Mouse (Mus musculus) large intestine, adult 2 months (tissue): ENCODE data around the gene Hist1h2ad. TPM values are rescaled to one million over a fixed set of nuclear protein-coding genes. Genes with fewer than 3 reads are reported as not detected.
"Not testable (repeated sequence)": the region's sequence is repeated elsewhere in the genome, so short reads cannot be mapped to it uniquely, and the experiment has no call there.

ENCODE experiments used
- DNase-seq: peaks from one replicate; pipeline ENCODE4 v3.0.0-alpha.2; 2012; ENCODE audit warnings: low read depth, low spot score
- WGBS: fragments of 180-500 bp; shearing (Covaris S2); methylation state at CpG from one replicate; pipeline ENCODE4 v1.1.7; 2018; 5-methylcytosine and 5-hydroxymethylcytosine counted together
- polyA plus RNA-seq: library from polyadenylated mRNA; depleted of rRNA; stranded (reverse); fragments of >200 nt; gene quantifications from 2 replicates; pipeline ENCODE4 v1.2.3, GENCODE M21; 2012; rRNA removed

Hist1h2ad gene
- polyA plus RNA-seq, result 3.6 and 7.5 TPM in 2 replicates

- WGBS, result under 1% methylated on average over 42 of the region's 42 CpGs
- DNase-seq, result peak; percentile 92
Measured at GRCm38 (mm10) chr13:23573898-23574524, at the start of gene Hist1h2ad, which contains the start of gene Hist1h2bf. Gene Hist1h2ad (plus strand): TSS chr13:23574381. Gene Hist1h2bf (minus strand): TSS chr13:23574196.

GRCm38 (mm10) chr13:23524654-23525053 lies 49.5 kb upstream of the Hist1h2ad start:
- 14% methylated on average over 5 of the region's 5 CpGs for WGBS
- no peak for DNase-seq

- DNase-seq, result no peak
- WGBS, result 8% methylated on average over 10 of the region's 10 CpGs
Measured at GRCm38 (mm10) chr13:23525901-23526300, 48.3 kb upstream of the Hist1h2ad start.

GRCm38 (mm10) chr13:23526312-23526711 lies 47.9 kb upstream of the Hist1h2ad start:
- DNase-seq, result peak; percentile 70
- WGBS, result under 1% methylated on average over 17 of the region's 17 CpGs

- 85% methylated on average over 5 of the region's 5 CpGs for WGBS
Measured at GRCm38 (mm10) chr13:23529005-23529404, 45.2 kb upstream of the Hist1h2ad start.

GRCm38 (mm10) chr13:23529480-23530165 lies 44.6 kb upstream of the Hist1h2ad start:
- no peak for DNase-seq
- WGBS, result 22% methylated on average over 2 of the region's 2 CpGs

More at GRCm38 (mm10) chr13:23529005-23529404, 45.2 kb upstream of the Hist1h2ad start:
- no peak for DNase-seq

GRCm38 (mm10) chr13:23530181-23530900 lies 43.8 kb upstream of the Hist1h2ad start:
- WGBS, result under 1% methylated on average over 20 of the region's 20 CpGs
- DNase-seq, result no peak

DNA sequence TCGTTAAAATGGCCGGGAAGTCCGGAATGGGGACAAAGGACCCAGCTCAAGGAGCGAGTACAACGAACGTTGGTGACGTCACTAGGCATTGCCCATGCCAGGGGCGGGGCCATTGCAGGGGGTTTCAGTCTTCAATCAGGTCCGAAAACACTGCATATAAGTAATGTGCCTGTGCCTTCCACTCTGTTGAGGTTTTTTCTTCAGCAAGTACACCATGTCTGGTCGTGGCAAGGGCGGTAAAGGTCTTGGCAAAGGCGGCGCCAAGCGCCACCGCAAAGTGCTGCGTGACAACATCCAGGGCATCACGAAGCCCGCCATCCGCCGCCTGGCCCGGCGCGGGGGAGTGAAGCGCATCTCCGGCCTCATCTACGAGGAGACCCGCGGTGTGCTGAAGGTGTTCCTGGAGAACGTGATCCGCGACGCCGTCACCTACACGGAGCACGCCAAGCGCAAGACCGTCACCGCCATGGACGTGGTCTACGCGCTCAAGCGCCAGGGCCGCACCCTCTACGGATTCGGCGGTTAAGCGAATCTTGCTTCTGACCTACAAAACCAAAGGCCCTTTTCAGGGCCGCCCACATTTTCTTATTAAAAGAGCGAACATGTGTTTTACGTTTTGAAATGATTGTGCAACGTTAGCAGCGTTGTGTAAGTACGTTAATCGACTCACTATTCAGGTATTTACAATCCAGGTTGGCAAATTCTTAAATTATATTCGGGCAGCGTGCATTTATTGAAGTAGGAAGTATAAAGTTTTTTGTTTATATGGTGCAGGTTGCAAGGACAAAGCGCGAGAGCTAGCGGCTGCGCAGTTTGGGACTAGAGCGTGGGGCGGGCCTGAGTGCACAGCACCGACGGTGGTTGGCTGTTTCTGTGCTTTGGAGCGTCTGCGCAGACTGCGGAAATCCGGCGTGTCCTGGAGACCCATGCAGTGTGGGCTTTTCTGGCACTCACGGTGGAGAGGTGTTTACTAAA lies 43.0 kb upstream of the Hist1h2ad start, which contains the start of gene Hist1h4h:
TSS of gene Hist1h4h (plus strand) at position 150 of the 975 bp plus-strand sequence.
- DNase-seq, result no peak
- under 1% methylated on average over 59 of the region's 70 CpGs for WGBS

DNA sequence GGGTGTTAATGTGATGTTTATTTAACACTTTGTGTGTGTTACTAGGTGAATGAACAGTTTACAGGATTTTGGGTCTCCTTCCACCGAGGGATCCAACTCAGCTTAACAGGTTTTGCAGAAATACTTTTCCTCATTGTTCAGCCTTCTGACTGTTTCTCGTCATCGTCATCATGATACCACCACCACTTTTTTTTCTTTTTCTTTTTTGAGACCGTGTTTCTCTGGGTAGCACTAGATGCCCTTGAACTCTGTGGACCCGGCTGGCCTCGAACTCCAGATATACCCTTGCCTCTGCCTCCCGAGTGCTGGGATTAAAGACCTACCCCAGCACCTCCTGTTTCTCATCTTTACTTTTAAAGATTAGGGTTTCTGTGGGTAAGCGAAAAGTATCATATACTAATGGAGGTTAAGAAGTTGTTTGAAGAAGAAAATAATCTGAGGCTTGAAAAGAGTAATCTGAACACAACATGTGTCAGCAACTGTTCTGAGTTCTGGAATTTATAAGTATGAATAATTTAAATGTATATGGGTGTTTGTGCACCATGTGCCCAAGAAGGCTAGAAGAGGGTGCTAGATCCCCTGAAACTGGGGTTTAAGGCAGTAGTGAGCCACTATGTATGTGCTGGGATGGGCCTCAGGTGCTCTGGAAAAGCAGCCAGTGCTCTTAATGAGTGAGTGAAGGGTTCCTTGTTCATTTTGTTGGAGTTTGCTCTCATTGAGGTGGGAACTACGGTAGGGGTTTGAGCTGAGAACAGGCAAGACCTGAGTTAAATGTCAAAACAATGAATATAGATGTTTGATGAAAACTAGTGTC lies 41.7 kb upstream of the Hist1h2ad start:
- no peak for DNase-seq
- whole genome bisulfite sequencing, result 13% methylated on average over 9 of the region's 9 CpGs

DNA sequence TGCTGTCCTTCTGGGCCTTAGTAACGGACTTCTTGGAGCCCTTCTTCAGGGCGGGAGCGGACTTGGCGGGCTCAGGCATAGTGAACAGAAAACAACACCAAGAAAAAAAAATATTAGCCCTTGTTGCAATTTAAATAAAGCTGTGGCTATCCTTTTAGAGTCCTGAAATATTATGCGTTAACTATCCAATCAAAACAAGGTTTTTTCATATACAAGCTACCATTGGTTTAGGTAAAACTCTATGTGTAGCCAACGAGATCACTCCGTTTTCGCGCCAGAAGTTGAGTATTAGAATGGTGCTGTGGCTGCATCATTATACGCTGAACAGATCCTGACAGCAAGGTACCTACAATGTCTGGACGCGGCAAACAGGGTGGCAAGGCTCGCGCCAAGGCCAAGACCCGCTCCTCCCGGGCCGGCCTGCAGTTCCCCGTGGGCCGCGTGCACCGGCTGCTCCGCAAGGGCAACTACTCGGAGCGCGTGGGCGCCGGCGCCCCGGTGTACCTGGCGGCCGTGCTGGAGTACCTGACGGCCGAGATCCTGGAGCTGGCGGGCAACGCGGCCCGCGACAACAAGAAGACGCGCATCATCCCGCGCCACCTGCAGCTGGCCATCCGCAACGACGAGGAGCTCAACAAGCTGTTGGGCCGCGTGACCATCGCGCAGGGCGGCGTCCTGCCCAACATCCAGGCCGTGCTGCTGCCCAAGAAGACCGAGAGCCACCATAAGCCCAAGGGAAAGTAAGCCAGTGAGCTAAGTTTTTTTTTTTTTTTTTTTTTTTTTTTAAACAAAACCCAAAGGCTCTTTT lies 40.4 kb upstream of the Hist1h2ad start, which contains the start of gene Hist1h2af:
TSS of gene Hist1h2af (plus strand) at position 347 of the 808 bp plus-strand sequence.
- WGBS, result under 1% methylated on average over 28 of the region's 53 CpGs
- not testable (repeated sequence) for DNase-seq

DNA sequence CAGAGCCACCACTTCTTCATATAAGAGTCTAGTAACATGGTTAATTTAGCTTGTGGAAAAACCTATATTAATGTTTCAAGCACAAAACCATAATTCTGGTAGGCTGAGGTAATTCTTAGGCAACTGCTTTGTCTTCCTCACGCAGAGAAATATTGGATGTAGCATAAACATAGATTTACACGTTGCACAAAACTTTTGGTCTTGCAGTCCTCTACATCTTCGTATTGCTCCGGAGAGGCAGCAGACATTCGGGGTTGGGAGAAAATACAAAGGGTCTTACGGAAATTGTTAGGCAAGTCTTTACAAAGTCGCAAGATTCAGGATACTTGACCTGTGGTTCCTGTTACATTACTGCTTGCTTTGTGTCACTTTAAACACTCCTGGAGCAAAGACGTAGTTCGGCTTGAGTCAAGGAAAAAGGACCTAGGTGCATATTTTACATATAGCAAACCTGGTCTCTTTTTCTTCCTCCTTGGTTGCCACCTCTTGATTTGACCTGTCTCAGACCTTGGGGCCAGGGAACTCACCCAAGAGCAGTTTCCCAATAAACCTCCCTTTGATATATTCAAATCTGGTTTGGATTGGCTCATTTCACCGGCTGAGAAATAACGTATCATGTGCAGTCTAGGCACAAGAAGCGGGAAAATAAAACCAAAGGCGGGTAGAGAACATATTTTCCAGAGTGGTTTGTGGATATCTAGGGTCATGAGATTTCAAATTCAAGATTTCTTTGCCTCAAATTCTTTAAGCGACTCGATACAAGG lies 39.6 kb upstream of the Hist1h2ad start:
- no peak for DNase-seq

GRCm38 (mm10) chr13:23535137-23536075 lies 38.8 kb upstream of the Hist1h2ad start, which contains the start of gene Hist1h3g:
Gene Hist1h3g (plus strand): TSS chr13:23535422.
- DNase-seq, result not testable (repeated sequence)
- WGBS, result under 1% methylated on average over 47 of the region's 62 CpGs

More for the DNA sequence above, 39.6 kb upstream of the Hist1h2ad start:
- 1% methylated on average over 15 of the region's 15 CpGs for WGBS

- WGBS, result 15% methylated on average over 7 of the region's 7 CpGs
- DNase-seq, result no peak
Measured at GRCm38 (mm10) chr13:23536076-23536822, 37.9 kb upstream of the Hist1h2ad start.

- WGBS, result 56% methylated on average over 3 of the region's 3 CpGs
- no peak for DNase-seq
Measured at GRCm38 (mm10) chr13:23537006-23537710, 37.0 kb upstream of the Hist1h2ad start.
